Mouse (Mus musculus) left cerebral cortex, postnatal 36 days (tissue): ENCODE data around the gene Ddx56. TPM values are rescaled to one million over a fixed set of nuclear protein-coding genes. Genes with fewer than 3 reads are reported as not detected.

ENCODE experiments used
- total RNA-seq, 2 experiments: library from RNA; stranded (reverse); gene quantifications; 2 replicates each; pipeline ENCODE4 v1.2.3; 2021

The Ddx56 gene
- total RNA-seq, 2 experiments from 2014 or later = 45.8 to 46.5 TPM

Other genes with a start within 250 kb of the Ddx56 start
- gene Camk2b, start 201.4 kb downstream of the Ddx56 start, total RNA-seq = 100 to 1,000 TPM; 644 to 664 TPM
- under 1 TPM in 1 of 2 experiments, not detected in 1; 0.25 TPM for gene A730071L15Rik, start 67.7 kb downstream of the Ddx56 start, total RNA-seq
- gene Nudcd3, start 67.4 kb downstream of the Ddx56 start, total RNA-seq = 100 to 1,000 TPM; 120 to 133 TPM
- 1 to 10 TPM in 1 of 2 experiments, under 1 TPM in 1; 0.72 to 1.2 TPM for gene Npc1l1, start 37.6 kb downstream of the Ddx56 start, total RNA-seq
- gene Tmed4, start 7.1 kb upstream of the Ddx56 start, total RNA-seq = 10 to 100 TPM; 86.8 to 99.1 TPM
- gene Ogdh, start 23.9 kb upstream of the Ddx56 start, total RNA-seq = 100 to 1,000 TPM; 245 to 252 TPM
- 100 to 1,000 TPM; 222 to 224 TPM for gene Zmiz2, start 121.3 kb upstream of the Ddx56 start, total RNA-seq
- gene Ppia, start 147.7 kb upstream of the Ddx56 start, total RNA-seq = 1,000 to 10,000 TPM; 1,722 to 2,059 TPM
- gene H2afv, start 176.7 kb upstream of the Ddx56 start, total RNA-seq = 10 to 100 TPM; 41.4 to 43.4 TPM
- gene Purb, start 208.1 kb upstream of the Ddx56 start, total RNA-seq = 100 to 1,000 TPM; 283 to 295 TPM